Mouse (Mus musculus) kidney, embryonic 16.5 days (tissue): Measurements from ENCODE around the gene Gcnt2. TPM values are rescaled to one million over a fixed set of nuclear protein-coding genes. Genes with fewer than 3 reads are reported as not detected.

Experiments
- ATAC-seq: fragments of 200-750 bp; cut with Nextera tagmentation; 2 replicates; pipeline ENCODE4 v1.8.0; 2017; ENCODE audit warnings: moderate TSS enrichment; ENCODE audit not compliant: low FRiP score, low TSS enrichment
- H3K27ac ChIP-seq: fragments of 300-500 bp; sonication (generic); 2 replicates; pipeline ENCODE4 v1.5.1; 2014; ENCODE audit warnings: low read length
- H3K27me3 ChIP-seq: fragments of 300-500 bp; sonication (generic); 2 replicates; pipeline ENCODE4 v1.6.1; 2014; ENCODE audit warnings: low read length, control low read depth, mixed read lengths; ENCODE audit not compliant: insufficient read depth
- H3K36me3 ChIP-seq: fragments of 300-500 bp; sonication (generic); 2 replicates; pipeline ENCODE4 v1.6.1; 2014; ENCODE audit warnings: low read length, control low read depth, mixed read lengths; ENCODE audit not compliant: insufficient read depth
- H3K4me1 ChIP-seq: fragments of 300-500 bp; sonication (generic); 2 replicates; pipeline ENCODE4 v1.6.1; 2014; ENCODE audit warnings: low read length, control low read depth, mixed read lengths; ENCODE audit not compliant: insufficient read depth
- H3K4me2 ChIP-seq: fragments of 300-500 bp; sonication (generic); replicated peaks from 2 replicates; pipeline ENCODE4 v1.6.1; 2014; ENCODE audit warnings: low read depth, low read length
- H3K4me3 ChIP-seq: fragments of 300-500 bp; sonication (generic); 2 replicates; pipeline ENCODE4 v1.5.1; 2014; ENCODE audit warnings: mild to moderate bottlenecking, low read length
- H3K9ac ChIP-seq: fragments of 300-500 bp; sonication (generic); replicated peaks from 2 replicates; pipeline ENCODE4 v1.6.1; 2014; ENCODE audit warnings: low read length
- H3K9me3 ChIP-seq: fragments of 300-500 bp; sonication (generic); 2 replicates; pipeline ENCODE4 v1.6.1; 2016; ENCODE audit warnings: low read length, control low read depth
- WGBS: fragments of 180-500 bp; shearing (Covaris S2); extraction: QIAGEN DNeasy Blood & Tissue Kit; methylation state at CpG from one replicate; pipeline ENCODE4 v1.1.7; 2014; 5-methylcytosine and 5-hydroxymethylcytosine counted together
- polyA plus RNA-seq: library from polyadenylated mRNA; unstranded; fragments of >200 nt; fragmentation: Nextera tagmentation; extraction: Ambion mirVana; gene quantifications from 2 replicates; pipeline ENCODE4 v1.2.1, GENCODE M21; 2015

Gcnt2 gene
- polyA plus RNA-seq, 1 experiment from 2014 or later: 5.9 TPM

GRCm38 (mm10) chr13:40899349-40899993 is 39.9 kb downstream of the Gcnt2 start:
- no peaks in the 10 kb centered on the region for H3K36me3 ChIP-seq
- H3K27ac ChIP-seq: no peak overlapping the region
- H3K27me3 ChIP-seq: no peaks in the 10 kb centered on the region
- H3K4me1 ChIP-seq: peaks cover 16% of the 10 kb centered on the region
- H3K4me2 ChIP-seq: no peak overlapping the region
- 59% methylated on average over 8 of the region's 8 CpGs for WGBS
- no peak overlapping the region for H3K9ac ChIP-seq
- no peak for ATAC-seq
- no peak overlapping the region for H3K4me3 ChIP-seq
- H3K9me3 ChIP-seq: no peaks in the 10 kb centered on the region

GRCm38 (mm10) chr13:40899994-40900970 is 40.7 kb downstream of the Gcnt2 start:
- H3K9ac ChIP-seq: no peak overlapping the region
- no peak for ATAC-seq

GRCm38 (mm10) chr13:40901263-40901662 is 41.7 kb downstream of the Gcnt2 start:
- Histone ChIP-seq H3K9me3 (no peaks in the 10 kb centered on the region), H3K27ac (no peak overlapping the region), H3K4me1 (peaks cover 19% of the 10 kb centered on the region), H3K9ac (no peak overlapping the region), H3K36me3 (no peaks in the 10 kb centered on the region), H3K27me3 (no peaks in the 10 kb centered on the region), H3K4me3 (no peak overlapping the region), H3K4me2 (no peak overlapping the region)
- WGBS: 80% methylated on average over 5 of the region's 5 CpGs
- ATAC-seq: no peak

More at GRCm38 (mm10) chr13:40899994-40900970, 40.7 kb downstream of the Gcnt2 start:
- no peaks in the 10 kb centered on the region for H3K36me3 ChIP-seq
- H3K4me1 ChIP-seq: peaks cover 16% of the 10 kb centered on the region
- H3K4me2 ChIP-seq: no peak overlapping the region
- H3K27ac ChIP-seq: no peak overlapping the region
- no peak overlapping the region for H3K4me3 ChIP-seq
- no peaks in the 10 kb centered on the region for H3K9me3 ChIP-seq
- no peaks in the 10 kb centered on the region for H3K27me3 ChIP-seq
- WGBS: 72% methylated on average over 15 of the region's 15 CpGs

GRCm38 (mm10) chr13:40901831-40902459 is 42.4 kb downstream of the Gcnt2 start:
- Histone ChIP-seq H3K9ac (no peak overlapping the region), H3K27ac (no peak overlapping the region), H3K4me2 (no peak overlapping the region), H3K9me3 (no peaks in the 10 kb centered on the region), H3K4me1 (peaks cover 20% of the 10 kb centered on the region), H3K36me3 (no peaks in the 10 kb centered on the region), H3K4me3 (no peak overlapping the region), H3K27me3 (no peaks in the 10 kb centered on the region)
- ATAC-seq: 0 out of 2 replicates have a peak, but pooled peaks have one; percentile 36
- WGBS: 55% methylated on average over 12 of the region's 12 CpGs

- H3K36me3 ChIP-seq: no peaks in the 10 kb centered on the region
- no peaks in the 10 kb centered on the region for H3K9me3 ChIP-seq
- H3K27ac ChIP-seq: no peak overlapping the region
- H3K4me2 ChIP-seq: no peak overlapping the region
- no peak for ATAC-seq
- WGBS: 92% methylated on average over 7 of the region's 7 CpGs
- no peak overlapping the region for H3K4me3 ChIP-seq
- H3K27me3 ChIP-seq: no peaks in the 10 kb centered on the region
- H3K4me1 ChIP-seq: peaks cover 30% of the 10 kb centered on the region
- H3K9ac ChIP-seq: no peak overlapping the region
Observed at GRCm38 (mm10) chr13:40904080-40904479, 44.5 kb downstream of the Gcnt2 start.

GRCm38 (mm10) chr13:40906528-40906927 is 47.0 kb downstream of the Gcnt2 start:
- Histone ChIP-seq H3K27me3 (no peaks in the 10 kb centered on the region), H3K9ac (no peak overlapping the region), H3K4me3 (no peak overlapping the region), H3K4me1 (peaks cover 19% of the 10 kb centered on the region), H3K9me3 (no peaks in the 10 kb centered on the region), H3K27ac (no peak overlapping the region), H3K4me2 (no peak overlapping the region), H3K36me3 (no peaks in the 10 kb centered on the region)
- ATAC-seq: no peak
- WGBS: 84% methylated on average over 7 of the region's 7 CpGs

GRCm38 (mm10) chr13:40907274-40907673 is 47.7 kb downstream of the Gcnt2 start:
- H3K27me3 ChIP-seq: no peaks in the 10 kb centered on the region
- peaks cover 14% of the 10 kb centered on the region; the same call in 1 of the 2 replicates for H3K4me1 ChIP-seq
- 59% methylated on average over 7 of the region's 7 CpGs for WGBS
- no peak for ATAC-seq
- H3K4me3 ChIP-seq: no peak overlapping the region
- H3K36me3 ChIP-seq: no peaks in the 10 kb centered on the region
- H3K9me3 ChIP-seq: no peaks in the 10 kb centered on the region
- H3K27ac ChIP-seq: no peak overlapping the region
- H3K9ac ChIP-seq: no peak overlapping the region
- H3K4me2 ChIP-seq: no peak overlapping the region

- Histone ChIP-seq H3K27ac (no peak overlapping the region), H3K9me3 (no peaks in the 10 kb centered on the region), H3K4me1 (peaks cover 14% of the 10 kb centered on the region; the same call in 1 of the 2 replicates), H3K27me3 (no peaks in the 10 kb centered on the region), H3K36me3 (no peaks in the 10 kb centered on the region), H3K4me2 (no peak overlapping the region), H3K4me3 (no peak overlapping the region), H3K9ac (no peak overlapping the region)
- ATAC-seq: no peak
- WGBS: 64% methylated on average over 6 of the region's 6 CpGs
Observed at GRCm38 (mm10) chr13:40908044-40908443, 48.5 kb downstream of the Gcnt2 start.

- Histone ChIP-seq H3K36me3 (no peaks in the 10 kb centered on the region), H3K9me3 (no peaks in the 10 kb centered on the region), H3K4me1 (peaks cover 17% of the 10 kb centered on the region; the same call in 1 of the 2 replicates), H3K27ac (no peak overlapping the region), H3K9ac (no peak overlapping the region), H3K4me2 (no peak overlapping the region), H3K4me3 (no peak overlapping the region), H3K27me3 (no peaks in the 10 kb centered on the region)
- ATAC-seq: no peak
- 81% methylated on average over 8 of the region's 8 CpGs for WGBS
Observed at GRCm38 (mm10) chr13:40909060-40909459, 49.5 kb downstream of the Gcnt2 start.
